Mouse (Mus musculus) lung, embryonic 14.5 days (tissue): ENCODE data around the gene Bod1. TPM values are rescaled to one million over a fixed set of nuclear protein-coding genes. Genes with fewer than 3 reads are reported as not detected.

Experiments used
- ATAC-seq: fragments of 200-750 bp; cut with Nextera tagmentation; 2 replicates; pipeline ENCODE4 v1.8.0; 2017; ENCODE audit warnings: mild to moderate bottlenecking, moderate TSS enrichment, moderate library complexity; ENCODE audit not compliant: insufficient read depth
- DNase-seq: peaks from one replicate; pipeline ENCODE4 v3.0.0-alpha.2; 2015
- H3K27ac ChIP-seq: fragments of 300-500 bp; sonication (generic); 2 replicates; pipeline ENCODE4 v1.5.1; 2014; ENCODE audit warnings: low read depth, mild to moderate bottlenecking, moderate library complexity
- H3K27me3 ChIP-seq: fragments of 300-500 bp; sonication (generic); 2 replicates; pipeline ENCODE4 v1.6.1; 2014; ENCODE audit warnings: low read length, control low read depth; ENCODE audit not compliant: insufficient read depth
- H3K36me3 ChIP-seq: fragments of 300-500 bp; sonication (generic); 2 replicates; pipeline ENCODE4 v1.6.1; 2014; ENCODE audit warnings: control low read depth; ENCODE audit not compliant: insufficient read depth
- H3K4me1 ChIP-seq: fragments of 300-500 bp; sonication (generic); 2 replicates; pipeline ENCODE4 v1.6.1; 2014; ENCODE audit warnings: antibody characterized with exemption, control low read depth; ENCODE audit not compliant: insufficient read depth
- H3K4me2 ChIP-seq: fragments of 300-500 bp; sonication (generic); 2 replicates; pipeline ENCODE4 v1.6.1; 2014; ENCODE audit warnings: mild to moderate bottlenecking
- H3K4me3 ChIP-seq: fragments of 300-500 bp; sonication (generic); 2 replicates; pipeline ENCODE4 v1.5.1; 2014; ENCODE audit warnings: low read depth, low read length
- H3K9ac ChIP-seq: fragments of 300-500 bp; sonication (generic); 2 replicates; pipeline ENCODE4 v1.6.1; 2014
- H3K9me3 ChIP-seq: fragments of 300-500 bp; sonication (generic); 2 replicates; pipeline ENCODE4 v1.6.1; 2016; ENCODE audit warnings: low read depth, low read length, control low read depth
- CTCF ChIP-seq: IDR thresholded peaks from 2 replicates; pipeline ENCODE4 v1.5.1; 2016; ENCODE audit warnings: antibody characterized with exemption, low read depth
- WGBS: fragments of 180-500 bp; shearing (Covaris S2); extraction: QIAGEN DNeasy Blood & Tissue Kit; methylation state at CpG from one replicate; pipeline ENCODE4 v1.1.7; 2014; 5-methylcytosine and 5-hydroxymethylcytosine counted together
- polyA plus RNA-seq: library from polyadenylated mRNA; unstranded; fragments of >200 nt; fragmentation: Nextera tagmentation; extraction: Ambion mirVana; gene quantifications from 2 replicates; pipeline ENCODE4 v1.2.1, GENCODE M21; 2014

Gene Bod1
- polyA plus RNA-seq, 1 experiment from 2014 or later, result 113 TPM

GRCm38 (mm10) chr11:31649507-31649906 is 22.2 kb downstream of the Bod1 start:
- Histone ChIP-seq H3K36me3 (no peaks in the 10 kb centered on the region), H3K9me3 (no peaks in the 10 kb centered on the region), H3K4me2 (no peak overlapping the region), H3K4me1 (no peaks in the 10 kb centered on the region), H3K4me3 (no peak overlapping the region), H3K27me3 (no peaks in the 10 kb centered on the region), H3K27ac (no peak overlapping the region), H3K9ac (no peak overlapping the region)
- no peak for ATAC-seq
- TF ChIP-seq CTCF, result no peak
- no peak for DNase-seq
- 47% methylated on average over 2 of the region's 2 CpGs for WGBS

GRCm38 (mm10) chr11:31647268-31647667 is 24.4 kb downstream of the Bod1 start:
- Histone ChIP-seq H3K4me2 (no peak overlapping the region), H3K4me1 (no peaks in the 10 kb centered on the region), H3K36me3 (no peaks in the 10 kb centered on the region), H3K9ac (no peak overlapping the region), H3K27ac (no peak overlapping the region), H3K4me3 (no peak overlapping the region), H3K27me3 (no peaks in the 10 kb centered on the region), H3K9me3 (no peaks in the 10 kb centered on the region)
- no peak for DNase-seq
- TF ChIP-seq CTCF, result no peak
- WGBS, result 82% methylated on average over 10 of the region's 10 CpGs
- ATAC-seq, result no peak

GRCm38 (mm10) chr11:31646571-31646970 is 25.1 kb downstream of the Bod1 start:
- no peak for TF ChIP-seq CTCF
- DNase-seq (no peak), ATAC-seq (no peak)
- no peaks in the 10 kb centered on the region for H3K4me1 ChIP-seq
- no peak overlapping the region for H3K9ac ChIP-seq
- WGBS, result 80% methylated on average over 1 of the region's 1 CpGs
- H3K27me3 ChIP-seq, result no peaks in the 10 kb centered on the region
- H3K36me3 ChIP-seq, result no peaks in the 10 kb centered on the region
- no peak overlapping the region for H3K4me2 ChIP-seq
- H3K4me3 ChIP-seq, result no peak overlapping the region
- no peaks in the 10 kb centered on the region for H3K9me3 ChIP-seq
- H3K27ac ChIP-seq, result no peak overlapping the region

GRCm38 (mm10) chr11:31643120-31643519 is 28.6 kb downstream of the Bod1 start:
- no peak for ATAC-seq
- no peak for DNase-seq
- Histone ChIP-seq H3K27me3 (no peaks in the 10 kb centered on the region), H3K9ac (no peak overlapping the region), H3K9me3 (no peaks in the 10 kb centered on the region), H3K4me3 (no peak overlapping the region), H3K27ac (no peak overlapping the region), H3K4me1 (no peaks in the 10 kb centered on the region), H3K36me3 (no peaks in the 10 kb centered on the region), H3K4me2 (no peak overlapping the region)
- WGBS, result 50% methylated on average over 6 of the region's 6 CpGs
- TF ChIP-seq CTCF, result no peak

DNA sequence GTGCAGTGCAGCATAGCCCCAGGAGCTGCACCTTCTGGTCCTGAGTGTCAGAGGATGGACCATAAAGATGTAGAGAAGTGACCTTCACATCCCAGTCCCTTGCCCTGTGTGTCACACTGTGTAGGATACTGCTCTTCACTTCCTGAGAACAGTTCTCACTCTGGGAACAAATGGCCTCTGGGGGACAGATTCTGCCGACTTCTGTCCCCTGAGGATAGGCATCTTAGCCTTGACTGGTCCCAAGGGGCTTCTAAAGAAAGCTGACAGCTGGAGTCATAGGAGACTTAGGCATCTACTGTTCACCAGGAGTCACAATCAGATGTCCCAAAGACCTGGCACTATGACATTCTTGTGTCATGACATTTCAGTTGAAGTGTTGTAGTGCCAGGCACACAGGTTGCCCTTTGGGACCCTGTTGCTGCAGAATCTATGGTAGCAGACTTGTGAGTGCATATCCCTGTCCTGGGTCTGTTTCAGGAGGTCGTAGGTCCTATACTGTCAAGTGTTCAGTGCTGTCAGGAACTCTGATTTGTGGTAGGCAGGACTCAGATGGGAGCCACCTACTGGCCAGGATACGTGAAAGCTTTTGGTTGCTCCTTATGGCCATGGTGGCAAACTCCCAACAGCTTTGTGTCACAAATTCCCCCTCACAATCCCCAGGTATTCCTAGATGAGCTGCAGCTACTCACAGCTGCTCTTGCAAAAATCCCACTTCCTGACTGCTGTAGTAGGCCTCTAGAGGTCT is 30.4 kb downstream of the Bod1 start:
- no peak for ATAC-seq
- Histone ChIP-seq H3K9me3 (no peaks in the 10 kb centered on the region), H3K9ac (no peak overlapping the region), H3K4me3 (no peak overlapping the region), H3K36me3 (no peaks in the 10 kb centered on the region), H3K4me2 (no peak overlapping the region), H3K4me1 (no peaks in the 10 kb centered on the region), H3K27me3 (no peaks in the 10 kb centered on the region), H3K27ac (no peak overlapping the region)
- TF ChIP-seq CTCF, result peak; percentile 41
- no peak for DNase-seq
- 36% methylated on average over 3 of the region's 3 CpGs for WGBS

- H3K4me3 ChIP-seq, result no peak overlapping the region
- H3K27ac ChIP-seq, result no peak overlapping the region
- TF ChIP-seq CTCF, result no peak
- no peak overlapping the region for H3K4me2 ChIP-seq
- H3K9ac ChIP-seq, result no peak overlapping the region
- H3K36me3 ChIP-seq, result no peaks in the 10 kb centered on the region
- no peaks in the 10 kb centered on the region for H3K4me1 ChIP-seq
- ATAC-seq, result no peak
- WGBS, result 73% methylated on average over 5 of the region's 5 CpGs
- no peaks in the 10 kb centered on the region for H3K9me3 ChIP-seq
- no peaks in the 10 kb centered on the region for H3K27me3 ChIP-seq
- DNase-seq, result no peak
These were observed 31.5 kb downstream of the Bod1 start for GRCm38 (mm10) chr11:31640187-31640586.

DNA sequence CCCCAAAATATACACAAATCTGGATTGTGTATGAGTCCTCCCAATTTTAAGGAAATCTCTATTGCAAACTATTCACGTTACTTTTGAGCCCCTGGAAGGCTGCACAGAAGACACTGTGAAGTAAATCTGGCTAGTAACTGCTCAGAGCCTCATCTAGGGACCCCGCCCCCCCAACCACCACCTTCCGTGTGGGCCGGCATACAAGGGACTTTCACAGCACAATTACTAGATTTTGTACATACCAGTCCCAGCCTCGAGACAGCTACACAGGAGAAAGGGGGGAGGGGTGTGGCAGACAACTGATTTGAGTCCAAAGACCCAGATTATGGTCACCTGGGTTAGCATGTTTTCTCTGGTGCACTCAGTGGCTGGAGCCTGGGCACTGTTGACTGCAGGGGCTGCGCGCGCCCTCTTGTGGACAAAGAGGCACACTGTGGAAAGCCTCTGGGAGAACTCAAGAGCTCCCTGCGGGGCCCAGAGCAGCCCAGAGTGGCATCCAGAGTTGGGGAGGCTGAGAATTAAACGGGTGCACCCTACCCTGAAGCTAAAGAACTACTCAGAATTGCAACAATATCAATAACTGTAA is 33.8 kb downstream of the Bod1 start:
- Histone ChIP-seq H3K9me3 (no peaks in the 10 kb centered on the region), H3K4me1 (no peaks in the 10 kb centered on the region), H3K9ac (no peak overlapping the region), H3K27ac (no peak overlapping the region), H3K4me2 (no peak overlapping the region), H3K36me3 (no peaks in the 10 kb centered on the region), H3K27me3 (no peaks in the 10 kb centered on the region), H3K4me3 (no peak overlapping the region)
- peak; percentile 94 for TF ChIP-seq CTCF
- DNase-seq, result peak; percentile 90
- WGBS, result 30% methylated on average over 10 of the region's 10 CpGs
- ATAC-seq, result peak; percentile 86
